Mouse (Mus musculus) hindbrain, embryonic 11.5 days (tissue): ENCODE measurements at regions not wholly inside any gene's neighbourhood (a gene's known extent, or its start where the extent isn't known, plus 50 kb on each side); places are given as distances from the start of the nearest gene placed in this dataset.
A peak's percentile ranks its signal among the peaks of the same experiment; 100 is the strongest.

Experiments
- ATAC-seq: fragments of 200-750 bp; cut with Nextera tagmentation; 2 replicates; pipeline ENCODE4 v1.8.0; 2017; ENCODE audit warnings: mild to moderate bottlenecking, moderate TSS enrichment, moderate library complexity; ENCODE audit not compliant: low FRiP score
- DNase-seq: peaks from one replicate; pipeline ENCODE4 v3.0.0-alpha.2; 2015; ENCODE audit warnings: low spot score
- H3K27ac ChIP-seq: fragments of 300-500 bp; sonication (generic); 2 replicates; pipeline ENCODE4 v1.5.1; 2014; ENCODE audit warnings: mild to moderate bottlenecking, low read depth, low read length
- H3K27me3 ChIP-seq: fragments of 300-500 bp; sonication (generic); 2 replicates; pipeline ENCODE4 v1.6.1; 2014; ENCODE audit warnings: mild to moderate bottlenecking, low read length, moderate library complexity, mixed read lengths; ENCODE audit not compliant: control insufficient read depth, insufficient read depth
- H3K36me3 ChIP-seq: fragments of 300-500 bp; sonication (generic); 2 replicates; pipeline ENCODE4 v1.6.1; 2014; ENCODE audit warnings: mild to moderate bottlenecking, low read length, moderate library complexity, mixed read lengths; ENCODE audit not compliant: control insufficient read depth, insufficient read depth
- H3K4me1 ChIP-seq: fragments of 300-500 bp; sonication (generic); replicated peaks from 2 replicates; pipeline ENCODE4 v1.6.1; 2014; ENCODE audit warnings: low read length, mixed read lengths; ENCODE audit not compliant: control insufficient read depth, insufficient read depth
- H3K4me2 ChIP-seq: fragments of 300-500 bp; sonication (generic); replicated peaks from 2 replicates; pipeline ENCODE4 v1.6.1; 2014; ENCODE audit warnings: mild to moderate bottlenecking, low read depth, low read length
- H3K4me3 ChIP-seq: fragments of 300-500 bp; sonication (generic); 2 replicates; pipeline ENCODE4 v1.5.1; 2014; ENCODE audit warnings: low read depth, low read length
- H3K9ac ChIP-seq: fragments of 300-500 bp; sonication (generic); 2 replicates; pipeline ENCODE4 v1.6.1; 2014; ENCODE audit warnings: low read depth, low read length
- H3K9me3 ChIP-seq: fragments of 300-500 bp; sonication (generic); 2 replicates; pipeline ENCODE4 v1.6.1; 2016; ENCODE audit warnings: low read length; ENCODE audit not compliant: control insufficient read depth
- WGBS: fragments of 180-500 bp; shearing (Covaris S2); extraction: QIAGEN DNeasy Blood & Tissue Kit; methylation state at CpG from one replicate; pipeline ENCODE4 v1.1.7; 2014; 5-methylcytosine and 5-hydroxymethylcytosine counted together

DNA sequence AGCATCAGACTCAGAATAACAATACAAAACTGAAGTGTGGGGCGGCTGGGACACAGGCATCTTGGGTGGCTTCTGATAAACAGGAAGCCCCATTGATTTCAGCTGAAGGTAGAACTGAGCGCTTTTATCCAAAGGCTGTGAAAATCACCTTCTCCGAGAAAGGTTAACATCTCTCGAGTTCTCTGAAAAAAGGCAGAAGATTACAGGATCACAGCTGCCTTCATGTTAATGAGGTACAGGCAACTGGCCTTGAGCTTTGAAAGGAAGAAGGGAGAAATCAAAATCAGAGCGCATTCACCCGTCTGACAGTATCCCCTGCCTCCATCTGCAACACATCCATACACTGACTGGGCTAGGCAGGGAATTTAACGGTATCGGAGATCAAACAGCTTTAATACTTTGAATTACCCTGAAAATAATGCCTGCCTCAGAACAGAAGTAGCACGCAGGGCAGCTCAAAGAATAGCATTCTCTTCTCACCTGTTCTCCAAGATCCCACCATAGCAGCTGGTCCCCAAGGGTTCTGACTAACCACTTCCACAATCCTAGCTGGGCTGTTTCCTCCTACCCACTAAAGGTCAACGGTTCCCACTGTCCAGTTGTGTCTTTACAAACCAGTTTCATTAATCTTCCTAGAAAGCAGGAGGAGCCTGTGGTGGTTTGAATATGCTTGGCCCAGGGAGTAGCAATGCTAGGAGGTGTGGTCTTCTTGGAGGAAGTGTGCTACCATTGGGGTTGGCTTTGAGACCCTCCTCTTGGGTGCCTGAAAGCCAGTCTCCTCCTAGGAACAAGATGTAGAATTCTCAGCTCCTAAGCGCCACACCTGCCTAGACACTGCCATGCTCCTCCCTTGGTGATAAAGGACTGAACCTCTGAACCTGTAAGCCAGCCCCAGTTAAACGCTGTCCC, 141.6 kb downstream of the Sox4 start:
- Histone ChIP-seq H3K9me3 (no peaks in the 10 kb centered on the region), H3K4me2 (no peak overlapping the region), H3K27me3 (no peaks in the 10 kb centered on the region), H3K9ac (no peak overlapping the region), H3K36me3 (no peaks in the 10 kb centered on the region), H3K4me1 (no peaks in the 10 kb centered on the region), H3K4me3 (no peak overlapping the region), H3K27ac (peak overlapping the region; percentile 70)
- DNase-seq, result peak; percentile 44
- 23% methylated on average over 12 of the region's 12 CpGs for WGBS
- peak; percentile 25; the same call in 1 of the 2 replicates for ATAC-seq

DNA sequence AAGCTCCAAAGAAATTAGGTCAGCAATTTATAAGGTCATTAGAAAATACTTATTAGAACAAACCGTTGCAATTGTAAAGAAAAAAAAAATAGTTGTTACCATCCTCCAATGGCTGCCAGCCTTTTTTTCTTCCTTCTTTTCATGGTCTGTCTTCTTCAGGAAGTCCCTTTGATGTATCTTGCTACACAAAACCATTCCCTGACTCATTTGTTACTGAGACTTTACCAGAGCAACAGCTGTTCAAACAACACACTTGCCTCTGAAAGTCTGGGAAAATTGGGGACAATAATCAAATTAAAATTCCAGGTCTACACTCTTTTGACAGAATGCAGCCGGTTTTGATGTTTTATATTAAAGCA, 142.5 kb downstream of the Sox4 start:
- H3K4me3 ChIP-seq, result no peak overlapping the region
- H3K4me1 ChIP-seq, result no peaks in the 10 kb centered on the region
- H3K27ac ChIP-seq, result peak overlapping the region; percentile 70
- no peaks in the 10 kb centered on the region for H3K9me3 ChIP-seq
- H3K9ac ChIP-seq, result no peak overlapping the region
- H3K36me3 ChIP-seq, result no peaks in the 10 kb centered on the region
- H3K27me3 ChIP-seq, result no peaks in the 10 kb centered on the region
- H3K4me2 ChIP-seq, result no peak overlapping the region
- 0 out of 2 replicates have a peak, but pooled peaks have one; percentile 48 for ATAC-seq
- 6% methylated on average over 2 of the region's 2 CpGs for WGBS
- DNase-seq, result peak; percentile 39

DNA sequence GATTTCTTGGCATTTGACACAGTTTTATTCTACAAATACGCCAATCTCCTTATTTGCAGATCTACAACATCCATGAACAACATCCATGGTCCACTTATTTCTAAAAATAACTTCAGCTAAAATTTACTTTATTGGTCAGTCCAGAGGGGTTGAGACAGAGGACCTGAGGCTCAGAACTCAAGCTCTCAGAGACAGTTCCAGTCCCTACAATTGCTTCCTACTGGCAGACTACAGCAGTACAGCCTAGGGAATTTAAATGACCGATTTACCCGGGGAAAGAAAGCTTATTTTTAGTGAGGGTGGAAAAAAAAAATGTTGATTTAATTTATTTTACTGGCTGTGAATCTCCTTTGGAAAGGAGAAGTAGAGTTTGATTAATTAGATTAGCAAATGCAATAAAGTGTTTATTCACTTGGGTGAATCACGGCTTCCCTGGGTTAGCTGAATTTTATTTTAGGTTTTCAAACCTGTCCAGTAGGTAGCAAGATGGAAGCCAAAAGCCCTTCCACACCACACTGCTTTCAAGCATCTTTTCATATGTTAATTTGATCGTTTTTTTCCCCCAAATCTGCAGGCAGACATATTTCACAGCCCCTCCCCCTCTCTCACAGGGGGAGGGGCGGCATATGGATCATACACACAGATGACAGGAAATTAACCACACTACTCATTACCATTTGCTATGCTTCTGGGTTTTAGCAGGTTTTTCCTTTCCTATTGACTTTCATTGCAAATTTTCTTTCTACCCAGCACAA, 143.0 kb downstream of the Sox4 start:
- H3K36me3 ChIP-seq, result no peaks in the 10 kb centered on the region
- no peak overlapping the region for H3K9ac ChIP-seq
- peak; percentile 66 for DNase-seq
- ATAC-seq, result peak; percentile 67
- H3K27me3 ChIP-seq, result no peaks in the 10 kb centered on the region
- WGBS, result 38% methylated on average over 6 of the region's 6 CpGs
- no peak overlapping the region for H3K4me3 ChIP-seq
- no peaks in the 10 kb centered on the region for H3K9me3 ChIP-seq
- H3K4me2 ChIP-seq, result no peak overlapping the region
- H3K27ac ChIP-seq, result peak overlapping the region; percentile 70
- H3K4me1 ChIP-seq, result no peaks in the 10 kb centered on the region

GRCm38 (mm10) chr13:28805302-28805701, 148.2 kb downstream of the Sox4 start:
- WGBS, result 69% methylated on average over 4 of the region's 4 CpGs
- DNase-seq (no peak), ATAC-seq (no peak)
- Histone ChIP-seq H3K9ac (no peak overlapping the region), H3K27me3 (no peaks in the 10 kb centered on the region), H3K4me1 (peaks cover 7% of the 10 kb centered on the region; the same call in 1 of the 2 replicates), H3K4me2 (no peak overlapping the region), H3K4me3 (no peak overlapping the region), H3K36me3 (no peaks in the 10 kb centered on the region), H3K9me3 (no peaks in the 10 kb centered on the region), H3K27ac (no peak overlapping the region)

- Histone ChIP-seq H3K9ac (no peak overlapping the region), H3K27me3 (no peaks in the 10 kb centered on the region), H3K36me3 (no peaks in the 10 kb centered on the region), H3K4me2 (no peak overlapping the region), H3K27ac (0 out of 2 replicates have a peak overlapping the region, but pooled peaks have one; percentile 44), H3K4me1 (peaks cover 7% of the 10 kb centered on the region; the same call in 1 of the 2 replicates), H3K4me3 (no peak overlapping the region), H3K9me3 (no peaks in the 10 kb centered on the region)
- 33% methylated on average over 8 of the region's 8 CpGs for WGBS
- peak; percentile 43 for DNase-seq
- peak; percentile 48 for ATAC-seq
Observed at GRCm38 (mm10) chr13:28801210-28801954, 152.1 kb downstream of the Sox4 start.

DNA sequence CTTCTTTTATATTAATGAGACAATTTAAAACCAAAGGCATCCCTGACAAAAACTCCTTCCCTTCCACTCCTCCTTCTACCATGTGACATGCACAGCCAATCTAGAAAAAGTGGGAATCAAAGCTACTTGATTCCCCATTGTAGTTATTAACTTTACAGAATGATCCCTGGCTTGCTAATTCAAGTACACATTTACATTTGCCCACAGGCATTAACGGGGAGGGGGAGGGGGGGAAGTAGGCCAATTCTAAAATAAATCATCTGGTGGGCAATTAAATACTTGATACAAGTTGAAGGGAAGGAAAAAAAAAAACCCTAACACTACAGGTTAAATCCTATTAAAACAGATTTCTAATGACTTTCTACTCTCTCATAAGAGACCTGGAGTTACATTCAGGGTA, 152.8 kb downstream of the Sox4 start:
- Histone ChIP-seq H3K27me3 (no peaks in the 10 kb centered on the region), H3K4me1 (peaks cover 7% of the 10 kb centered on the region; the same call in 1 of the 2 replicates), H3K9me3 (no peaks in the 10 kb centered on the region), H3K4me3 (no peak overlapping the region), H3K9ac (no peak overlapping the region), H3K4me2 (no peak overlapping the region), H3K36me3 (no peaks in the 10 kb centered on the region), H3K27ac (no peak overlapping the region)
- DNase-seq (no peak), ATAC-seq (no peak)
- 60% methylated on average over 1 of the region's 1 CpGs for WGBS

DNA sequence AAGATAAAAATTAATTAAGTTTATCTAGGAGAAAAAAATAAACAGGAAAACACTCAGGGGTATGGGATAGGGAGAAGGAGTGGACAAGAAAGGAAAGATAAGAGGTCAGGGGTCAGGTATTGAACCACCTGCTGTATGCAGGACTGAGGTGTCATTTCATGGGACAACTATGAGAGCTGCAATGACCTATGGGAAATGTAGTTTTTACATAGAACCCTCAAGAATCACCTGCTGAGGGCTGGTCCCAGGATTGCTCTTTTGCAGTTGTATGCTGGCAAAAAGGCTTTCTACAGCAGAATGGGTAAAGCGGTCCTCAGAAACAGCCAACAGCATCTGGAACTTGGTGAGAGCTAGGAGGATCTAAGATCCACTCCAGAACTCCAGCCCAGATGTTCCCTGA, 154.0 kb downstream of the Sox4 start:
- no peak for DNase-seq
- WGBS, result 87% methylated on average over 1 of the region's 1 CpGs
- Histone ChIP-seq H3K36me3 (no peaks in the 10 kb centered on the region), H3K4me3 (no peak overlapping the region), H3K27ac (no peak overlapping the region), H3K27me3 (no peaks in the 10 kb centered on the region), H3K4me1 (peaks cover 7% of the 10 kb centered on the region; the same call in 1 of the 2 replicates), H3K9me3 (no peaks in the 10 kb centered on the region), H3K4me2 (no peak overlapping the region), H3K9ac (no peak overlapping the region)
- no peak for ATAC-seq

GRCm38 (mm10) chr13:28797617-28798475, 155.7 kb downstream of the Sox4 start:
- 70% methylated on average over 8 of the region's 8 CpGs for WGBS
- Histone ChIP-seq H3K9me3 (no peaks in the 10 kb centered on the region), H3K27ac (no peak overlapping the region), H3K4me1 (peaks cover 14% of the 10 kb centered on the region), H3K27me3 (no peaks in the 10 kb centered on the region), H3K4me2 (no peak overlapping the region), H3K4me3 (no peak overlapping the region), H3K9ac (no peak overlapping the region), H3K36me3 (no peaks in the 10 kb centered on the region)
- DNase-seq (no peak), ATAC-seq (no peak)
